8 mouse cellular contexts compared by ENCODE assay signal in genomic region chr5:96373986-96374901, GRCm38 (mm10). TPM values are rescaled to one million over a fixed set of nuclear protein-coding genes. Genes with fewer than 3 reads are reported as not detected.
DNase-seq lines count a peak whose midpoint lies in the region; ATAC-seq and TF ChIP-seq lines count a peak whose summit lies in the region.

No protein-coding gene starts in this region.

- H3K4me2 ChIP-seq in hindbrain, embryonic 13.5 days: peak overlapping the region; percentile 88
- H3K4me2 ChIP-seq in lung, postnatal 0 days (replicated peaks; ENCODE audit: low read depth, low read length): peak overlapping the region; percentile 99

- no peak for TF ChIP-seq EP300 in lung, postnatal 0 days (IDR thresholded peaks at IDR 0.05)

- H3K9ac ChIP-seq in hindbrain, embryonic 13.5 days: peak overlapping the region; percentile 76
- H3K9ac ChIP-seq in lung, postnatal 0 days (replicated peaks; ENCODE audit: low read depth): peak overlapping the region; percentile 32; the same call in 1 of the 2 replicates

- peaks cover 23% of the 10 kb centered on the region for H3K4me1 ChIP-seq in hindbrain, embryonic 13.5 days (replicated peaks)
- H3K4me1 ChIP-seq in lung, postnatal 0 days (ENCODE audit: insufficient read depth, low read depth, low read length): peaks cover 5% of the 10 kb centered on the region; the same call in 1 of the 2 replicates

- peak overlapping the region; percentile 72 for H3K27ac ChIP-seq in hindbrain, embryonic 13.5 days
- H3K27ac ChIP-seq in lung, postnatal 0 days (ENCODE audit: low read length): peak overlapping the region; percentile 1; the same call in 1 of the 2 replicates

- no peaks in the 10 kb centered on the region for H3K36me3 ChIP-seq in hindbrain, embryonic 13.5 days
- H3K36me3 ChIP-seq in lung, postnatal 0 days (ENCODE audit: insufficient read depth, low read length): no peaks in the 10 kb centered on the region

- DNase-seq in R1 (ENCODE audit: low read depth, low spot score): peak; percentile 74
- DNase-seq in cerebellum, postnatal 25 days: peak; percentile 55 to 64
- peak; percentile 65 for DNase-seq in frontal cortex, postnatal 36 days (ENCODE audit: low spot score in 2 of 2)
- peak; percentile 67 to 71 for DNase-seq in layer of hippocampus, postnatal 36 days
- DNase-seq in lung, postnatal 0 days (ENCODE audit: low spot score): peak; percentile 70
- DNase-seq in retina, embryonic 14.5 days (ENCODE audit: low spot score): peak; percentile 76
- DNase-seq in yolk sac, embryonic 10.5 days (ENCODE audit: low spot score): peak; percentile 80

- ATAC-seq in hindbrain, embryonic 13.5 days (ENCODE audit: low FRiP score): peak; percentile 89
- ATAC-seq in lung, postnatal 0 days: peak; percentile 71

- under 1% methylated on average over 84 of the region's 84 CpGs for WGBS in hindbrain, embryonic 13.5 days
- WGBS in lung, postnatal 0 days: 1% methylated on average over 79 of the region's 84 CpGs

- no peak; the same call in 1 of the 2 replicates for TF ChIP-seq CTCF in lung, postnatal 0 days (IDR thresholded peaks at IDR 0.05)

- H3K4me3 ChIP-seq in hindbrain, embryonic 13.5 days: peak overlapping the region; percentile 66
- H3K4me3 ChIP-seq in lung, postnatal 0 days (ENCODE audit: low read depth, low read length): peak overlapping the region; percentile 59

- H3K27me3 ChIP-seq in hindbrain, embryonic 13.5 days: peaks cover 9% of the 10 kb centered on the region; the same call in 1 of the 2 replicates
- no peaks in the 10 kb centered on the region for H3K27me3 ChIP-seq in lung, postnatal 0 days (replicated peaks; ENCODE audit: insufficient read depth, low read length)

- H3K9me3 ChIP-seq in hindbrain, embryonic 13.5 days: no peaks in the 10 kb centered on the region
- H3K9me3 ChIP-seq in lung, postnatal 0 days (ENCODE audit: low read length): no peaks in the 10 kb centered on the region

RNA-seq across cellular contexts. Expression of gene Fras1, which starts 0.5 kb away (rescaled TPM):
- polyA plus RNA-seq in hindbrain, embryonic 13.5 days (2015; fragmentation: Nextera tagmentation; extraction: Ambion mirVana): 5.7 and 7.0 TPM in 2 replicates
- total RNA-seq in layer of hippocampus, postnatal 36 days (2021): 10 to 100 TPM; 11.4 to 13.4 TPM
- 8.0 and 8.6 TPM in 2 replicates for polyA plus RNA-seq in lung, postnatal 0 days (2015; fragmentation: Nextera tagmentation; extraction: Ambion mirVana)

Comparison
In these comparisons a context has a peak if more than half of its experiments do, and no peak if none do; other contexts are left out.
1. Peak in every context shown above with its lines: DNase-seq, ATAC-seq, H3K4me3 ChIP-seq and H3K27ac ChIP-seq.